Mouse (Mus musculus): ENCODE data around the gene Myof. TPM values are rescaled to one million over a fixed set of nuclear protein-coding genes. Genes with fewer than 3 reads are reported as not detected.

Myof gene
- total RNA-seq, 2 experiments from 2014 or later = 3.5 to 7.6 TPM

Other genes with a start within 250 kb of the Myof start
- gene Cep55, start 11.4 kb upstream of the Myof start, total RNA-seq (2021) = under 1 TPM; 0.12 to 0.39 TPM
- gene Ffar4, start 53.5 kb upstream of the Myof start, total RNA-seq (2021) = not detected
- 10 to 100 TPM; 19.1 to 33.0 TPM for gene Rbp4, start 81.7 kb upstream of the Myof start, total RNA-seq (2021)
- gene Pde6c, start 89.2 kb upstream of the Myof start, total RNA-seq (2021) = under 1 TPM in 1 of 2 experiments, not detected in 1; 0.48 TPM
- gene Fra10ac1, start 180.6 kb upstream of the Myof start, total RNA-seq (2021) = 10 to 100 TPM; 12.6 to 16.0 TPM
- 100 to 1,000 TPM; 135 to 144 TPM for gene Lgi1, start 221.0 kb upstream of the Myof start, total RNA-seq (2021)